Mouse (Mus musculus) gastrocnemius, postnatal 4 days (tissue): ENCODE measurements around the gene H2-D1. TPM values are rescaled to one million over a fixed set of nuclear protein-coding genes. Genes with fewer than 3 reads are reported as not detected.
A peak's percentile ranks its signal among the peaks of the same experiment; 100 is the strongest.
"Not testable (repeated sequence)": the region's sequence is repeated elsewhere in the genome, so short reads cannot be mapped to it uniquely, and the experiment has no call there.

Source experiments
- DNase-seq, 2 experiments: peaks; one replicate each; pipeline ENCODE4 v3.0.0; 2021 to 2022; ENCODE audit warnings: low spot score in 2 of 2, mixed read lengths in 2 of 2
- microRNA-seq: library from miRNA; unstranded; fragments of <30 nt; microRNA quantifications from one replicate; pipeline ENCODE4 v1.2.0, GENCODE M21; 2021
- total RNA-seq, 2 experiments: library from RNA; stranded (reverse); gene quantifications; 2 replicates each; pipeline ENCODE4 v1.2.3; 2021

Gene H2-D1
- total RNA-seq, 2 experiments from 2014 or later = 44.5 to 55.8 TPM

DNA sequence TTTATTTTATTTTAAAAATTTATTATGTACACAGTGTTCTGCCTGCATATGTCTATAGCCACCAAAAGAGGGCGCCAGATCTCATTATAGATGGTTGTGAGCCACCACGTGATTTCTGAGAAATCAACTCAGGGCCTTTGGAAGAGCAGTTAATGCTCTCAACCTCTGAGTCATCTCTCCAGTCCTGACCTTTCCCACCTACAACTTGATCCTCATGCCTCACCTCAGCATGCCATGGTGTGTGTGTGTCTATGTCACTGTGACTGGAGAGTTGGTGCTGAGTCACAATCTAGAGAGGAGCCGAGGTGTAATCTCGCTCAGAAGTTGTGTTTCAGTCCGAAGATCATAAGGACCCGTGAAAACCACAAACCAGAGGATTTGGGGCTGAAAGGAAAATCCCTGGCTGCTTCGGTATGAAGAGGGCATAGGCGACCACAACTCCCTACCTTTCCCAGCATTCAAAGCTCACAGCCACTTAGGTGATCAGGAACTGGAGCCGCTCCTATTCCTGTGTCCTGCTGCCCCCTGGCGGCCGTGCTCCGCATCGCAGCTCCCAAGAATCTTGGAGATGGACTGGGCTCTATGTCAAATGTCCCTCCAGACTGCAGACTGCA lies 39.2 kb downstream of the H2-D1 start:
- DNase-seq = peak; percentile 89 to 91

DNA sequence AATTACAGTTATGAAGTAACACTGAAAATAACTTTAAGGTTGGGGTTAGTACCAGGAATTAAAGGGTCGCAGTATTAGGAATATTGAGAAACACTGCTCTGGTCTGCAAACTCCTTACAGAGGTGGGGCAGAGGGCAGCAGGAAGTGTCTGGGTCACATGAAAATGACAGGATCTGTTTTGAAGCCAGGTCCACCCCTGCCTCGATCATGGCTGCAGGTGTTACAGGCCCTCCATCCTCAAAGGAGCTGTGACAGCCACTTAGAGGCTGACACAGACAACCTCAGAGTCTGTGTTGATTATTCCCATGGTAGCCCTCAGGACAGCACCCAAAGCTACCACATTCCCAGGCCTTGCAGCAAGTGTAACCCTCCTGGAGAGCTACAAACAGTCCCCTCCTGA lies 40.7 kb downstream of the H2-D1 start:
- DNase-seq = no peak

DNA sequence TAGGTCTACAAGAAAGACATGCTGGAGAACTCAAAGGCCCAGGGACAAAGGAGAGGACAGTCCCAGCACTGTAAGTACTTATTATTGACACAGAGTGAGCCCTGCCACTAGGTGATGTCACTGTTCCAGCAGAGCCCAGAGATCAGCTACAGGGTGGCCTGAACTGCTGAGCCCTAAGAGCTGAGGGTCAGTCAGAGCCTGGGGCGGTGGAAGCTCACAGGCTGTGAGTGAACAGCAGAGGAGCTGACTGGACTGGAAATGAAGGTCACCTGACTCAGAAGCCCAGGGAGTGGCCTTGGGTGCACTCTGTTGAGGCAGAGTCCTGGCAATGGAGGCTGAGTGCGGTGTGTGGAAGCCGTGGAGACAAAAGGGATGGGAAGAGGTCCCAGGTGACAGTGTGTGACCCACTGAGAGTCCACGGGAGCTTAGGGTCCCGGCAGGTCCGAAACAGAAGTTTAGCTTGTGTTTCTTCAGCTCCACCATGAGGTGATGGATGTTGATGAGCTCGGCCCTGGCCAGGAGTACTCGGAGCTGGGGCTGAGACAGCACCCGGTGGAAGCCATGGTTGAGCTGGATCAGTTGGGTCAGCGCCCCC lies 41.3 kb downstream of the H2-D1 start:
- no peak for DNase-seq

DNA sequence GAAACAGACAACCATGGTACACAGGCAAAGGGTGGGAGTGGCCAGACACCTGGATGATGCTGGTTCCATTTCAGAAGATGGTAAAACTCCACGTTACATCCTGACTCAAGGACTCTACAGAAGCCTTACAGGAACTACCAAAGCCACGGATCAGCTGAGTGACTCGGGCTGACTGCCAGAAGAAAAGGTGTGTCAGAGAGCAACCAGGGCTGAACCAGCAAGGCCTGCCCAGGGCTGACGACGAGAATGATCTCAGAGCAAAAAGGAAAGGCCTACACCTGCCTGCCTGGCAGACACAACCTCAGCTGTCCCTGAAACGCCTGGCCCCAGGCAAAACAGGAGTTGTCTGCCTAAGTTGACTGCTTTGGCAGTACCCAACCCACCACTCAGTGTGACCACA lies 41.9 kb downstream of the H2-D1 start:
- DNase-seq = no peak

GRCm38 (mm10) chr17:35304921-35305320 lies 42.4 kb downstream of the H2-D1 start:
- not testable (repeated sequence) for DNase-seq

Small RNA genes within 50 kb of the gene (microRNA-seq; reads per million reads assigned to microRNA genes)
- 0.63 reads per million for gene Mir6975
- not detected for gene Mir8094

Other genes starting within 250 kb of the H2-D1 start
- 1 to 10 TPM in 1 of 2 experiments, under 1 TPM in 1; 0.96 to 1.2 TPM for gene Vwa7, start 246.2 kb upstream of the H2-D1 start, total RNA-seq
- 1 to 10 TPM; 5.4 to 6.3 TPM for gene Sapcd1, start 234.7 kb upstream of the H2-D1 start, total RNA-seq
- gene Msh5, start 216.0 kb upstream of the H2-D1 start, total RNA-seq = 1 to 10 TPM; 4.5 to 5.4 TPM
- gene Clic1, start 212.8 kb upstream of the H2-D1 start, total RNA-seq = 10 to 100 TPM; 87.2 to 89.7 TPM
- gene Ddah2, start 203.7 kb upstream of the H2-D1 start, total RNA-seq = 100 to 1,000 TPM; 108 to 109 TPM
- gene Ly6g6c, start 197.3 kb upstream of the H2-D1 start, total RNA-seq = under 1 TPM in 1 of 2 experiments, not detected in 1; 0.39 TPM
- gene Mpig6b, start 196.5 kb upstream of the H2-D1 start, total RNA-seq = under 1 TPM; 0.29 to 0.42 TPM
- not detected for gene Ly6g6e, start 185.8 kb upstream of the H2-D1 start, total RNA-seq
- gene Ly6g6d, start 184.7 kb upstream of the H2-D1 start, total RNA-seq = 1 to 10 TPM in 1 of 2 experiments, under 1 TPM in 1; 0.91 to 1.2 TPM
- gene Ly6g6f, start 177.1 kb upstream of the H2-D1 start, total RNA-seq = under 1 TPM in 1 of 2 experiments, not detected in 1; 0.31 TPM
- gene Abhd16a, start 173.5 kb upstream of the H2-D1 start, total RNA-seq = 10 to 100 TPM; 67.2 to 69.3 TPM
- not detected for gene Ly6g5c, start 154.5 kb upstream of the H2-D1 start, total RNA-seq
- 1 to 10 TPM in 1 of 2 experiments, under 1 TPM in 1; 0.44 to 1.2 TPM for gene Ly6g5b, start 147.3 kb upstream of the H2-D1 start, total RNA-seq
- 1 to 10 TPM; 5.6 to 7.4 TPM for gene Gpank1, start 141.3 kb upstream of the H2-D1 start, total RNA-seq
- 100 to 1,000 TPM; 174 to 185 TPM for gene Csnk2b, start 140.7 kb upstream of the H2-D1 start, total RNA-seq
- 10 to 100 TPM; 20.0 to 21.0 TPM for gene D17H6S53E, start 136.4 kb upstream of the H2-D1 start, total RNA-seq
- gene Apom, start 130.7 kb upstream of the H2-D1 start, total RNA-seq = 1 to 10 TPM in 1 of 2 experiments, not detected in 1; 1.2 TPM
- 100 to 1,000 TPM; 265 to 276 TPM for gene Bag6, start 127.6 kb upstream of the H2-D1 start, total RNA-seq
- gene Prrc2a, start 97.8 kb upstream of the H2-D1 start, total RNA-seq = 100 to 1,000 TPM; 183 to 193 TPM
- gene Aif1, start 86.7 kb upstream of the H2-D1 start, total RNA-seq = 1 to 10 TPM; 6.0 to 6.3 TPM
- 10 to 100 TPM in 1 of 2 experiments, 1 to 10 TPM in 1; 7.7 to 11.1 TPM for gene Lst1, start 74.3 kb upstream of the H2-D1 start, total RNA-seq
- gene Ltb, start 68.3 kb upstream of the H2-D1 start, total RNA-seq = under 1 TPM; 0.74 to 0.78 TPM
- 1 to 10 TPM; 1.1 to 1.7 TPM for gene Tnf, start 60.7 kb upstream of the H2-D1 start, total RNA-seq
- gene Lta, start 57.4 kb upstream of the H2-D1 start, total RNA-seq = under 1 TPM; 0.31 to 0.32 TPM
- gene Gm16181, start 41.9 kb upstream of the H2-D1 start, total RNA-seq = under 1 TPM in 1 of 2 experiments, not detected in 1; 0.52 TPM
- gene Atp6v1g2, start 29.1 kb upstream of the H2-D1 start, total RNA-seq = 1 to 10 TPM; 2.7 to 3.2 TPM
- 10 to 100 TPM; 13.9 to 15.8 TPM for gene Nfkbil1, start 26.9 kb upstream of the H2-D1 start, total RNA-seq
- gene Ddx39b, start 21.0 kb upstream of the H2-D1 start, total RNA-seq = 100 to 1,000 TPM; 219 to 233 TPM
- gene H2-Q1, start 57.7 kb downstream of the H2-D1 start, total RNA-seq = under 1 TPM; 0.52 to 0.67 TPM
- under 1 TPM; 0.59 to 0.93 TPM for gene H2-Q2, start 79.5 kb downstream of the H2-D1 start, total RNA-seq
- 1 to 10 TPM; 5.2 to 6.2 TPM for gene H2-Q4, start 116.9 kb downstream of the H2-D1 start, total RNA-seq
- gene H2-Q6, start 162.1 kb downstream of the H2-D1 start, total RNA-seq = under 1 TPM; 0.34 to 0.41 TPM
- 1 to 10 TPM in 1 of 2 experiments, under 1 TPM in 1; 0.71 to 1.0 TPM for gene H2-Q7, start 176.4 kb downstream of the H2-D1 start, total RNA-seq
- gene H2-Q10, start 207.4 kb downstream of the H2-D1 start, total RNA-seq = 1 to 10 TPM in 1 of 2 experiments, under 1 TPM in 1; 0.32 to 1.6 TPM
- under 1 TPM; 0.20 to 0.26 TPM for gene Pou5f1, start 243.3 kb downstream of the H2-D1 start, total RNA-seq